Mouse (Mus musculus): ENCODE data around the gene Zfp523. TPM values are rescaled to one million over a fixed set of nuclear protein-coding genes. Genes with fewer than 3 reads are reported as not detected.

Zfp523 gene
- 4.6 TPM for polyA plus RNA-seq (2017; shearing (Covaris generic))

DNA sequence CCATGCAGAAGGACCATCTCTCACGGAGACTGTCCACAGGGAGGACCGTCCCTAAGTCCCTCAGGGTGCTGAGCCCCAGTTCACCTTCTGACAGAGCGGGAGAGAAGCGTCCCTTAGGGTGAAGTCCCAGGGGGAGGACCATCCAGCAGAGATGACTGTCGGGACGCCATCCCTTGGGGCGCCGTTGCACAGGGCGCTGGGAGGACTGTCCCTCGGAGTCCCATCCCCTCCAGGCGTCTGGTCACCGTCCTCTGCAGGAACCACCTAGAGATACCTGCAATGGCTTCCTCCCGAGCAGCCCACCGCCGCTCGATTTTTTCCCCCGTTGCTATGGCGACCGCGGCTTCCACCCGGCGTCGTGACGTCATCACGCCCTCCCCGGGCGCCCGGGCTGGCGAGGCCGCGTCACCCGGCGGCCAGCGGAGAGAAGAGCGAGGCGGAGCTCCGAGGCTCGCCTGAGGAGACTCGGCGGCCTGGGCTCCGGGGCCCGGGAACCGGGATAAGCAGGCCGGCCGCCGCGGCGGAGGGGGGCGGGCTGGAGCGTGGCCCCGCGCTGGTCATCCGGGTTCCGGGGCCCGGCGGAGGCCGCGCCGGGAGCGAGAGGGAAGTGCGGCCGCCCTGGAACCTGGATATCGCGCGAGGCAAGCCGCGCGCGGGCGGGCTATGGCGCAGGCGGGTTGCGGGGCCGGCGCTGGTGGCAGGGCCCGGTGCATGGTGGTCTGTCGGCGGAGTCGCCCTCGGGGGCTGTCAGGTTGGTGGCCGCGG lies at the start of gene Zfp523:
TSS of gene Zfp523 (plus strand) at position 355 of the 765 bp plus-strand sequence.

DNA sequence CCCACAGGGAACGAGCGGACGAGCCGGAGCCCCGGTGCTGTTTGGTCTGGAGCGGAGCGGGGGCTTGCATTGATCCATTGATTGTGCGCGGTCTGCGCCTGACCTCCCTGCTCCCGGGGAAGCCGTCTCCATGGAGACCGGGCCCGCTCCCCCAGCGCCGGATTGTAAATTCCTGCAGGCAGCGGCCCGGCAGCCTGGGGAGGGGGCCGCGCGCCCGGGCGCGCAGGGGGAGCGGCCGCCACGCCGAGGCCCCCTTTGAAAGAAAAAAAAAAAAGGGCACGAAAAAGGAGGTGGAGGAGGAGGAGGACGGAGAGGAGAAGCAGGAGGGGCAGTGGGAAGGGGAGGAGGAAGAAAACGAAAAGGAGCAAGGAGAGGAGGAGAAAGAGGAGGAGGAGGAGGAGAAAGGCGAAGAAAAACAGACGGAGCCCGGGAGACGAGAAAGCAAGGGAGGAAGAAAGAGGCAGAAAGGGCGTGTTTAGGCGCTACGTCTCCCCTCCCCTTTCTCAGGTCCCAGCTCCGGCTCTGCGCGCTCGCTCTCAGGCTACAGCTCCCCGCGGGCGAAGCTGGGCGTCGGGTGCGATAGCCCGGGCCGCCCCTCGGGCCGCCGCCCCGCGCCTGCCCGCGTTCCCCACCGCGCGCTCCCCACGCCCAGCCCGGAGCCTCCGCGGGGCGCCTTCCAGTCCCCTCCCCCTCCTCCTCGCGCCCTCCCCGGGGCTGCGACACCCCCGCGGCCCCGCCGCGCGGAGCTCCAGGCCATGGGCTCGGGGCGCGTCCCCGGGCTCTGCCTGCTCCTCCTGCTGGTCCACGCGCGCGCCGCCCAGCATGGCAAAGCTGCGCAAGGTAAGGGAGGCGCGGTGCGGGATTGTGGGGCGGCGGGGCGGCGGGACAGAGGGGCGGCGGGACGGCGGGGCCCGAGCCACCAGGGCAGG lies 34.9 kb upstream of the Zfp523 start, which contains the start of gene Scube3:
TSS of gene Scube3 (plus strand) at position 371 of the 929 bp plus-strand sequence.

DNA sequence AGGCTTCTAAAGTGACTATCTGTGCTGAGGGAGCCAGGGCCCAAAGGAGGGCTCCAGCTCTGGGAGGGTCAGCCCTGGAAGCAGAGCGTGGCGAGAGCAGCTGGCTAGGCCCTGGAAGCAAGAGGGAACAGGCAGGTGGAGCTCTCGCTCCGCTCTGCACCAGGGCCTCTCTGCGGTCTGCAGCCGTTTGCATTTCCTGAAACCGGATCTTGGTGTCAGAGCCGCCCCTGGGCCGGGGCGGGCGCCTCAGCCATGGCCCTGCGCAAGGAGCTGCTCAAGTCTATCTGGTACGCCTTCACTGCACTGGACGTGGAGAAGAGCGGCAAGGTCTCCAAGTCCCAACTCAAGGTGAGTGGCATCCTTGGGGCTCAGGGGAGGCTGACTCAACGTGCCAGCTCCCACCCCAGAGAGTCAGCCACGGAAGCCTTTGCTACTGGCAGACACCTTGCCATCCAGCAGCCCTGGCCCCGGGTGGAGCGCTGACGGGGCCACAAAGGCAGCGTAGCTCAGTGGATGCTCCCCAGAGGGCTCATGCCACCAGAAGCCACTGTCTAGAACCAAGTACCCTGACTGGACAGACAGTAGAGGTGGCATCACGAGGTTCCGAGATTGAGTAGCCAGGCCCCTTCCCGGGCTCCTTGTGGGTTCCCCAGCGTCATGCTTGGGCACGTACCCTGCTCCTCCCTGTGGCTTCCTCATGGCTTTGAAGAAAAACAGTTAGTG lies 30.8 kb downstream of the Zfp523 start, which contains the start of gene Def6:
TSS of gene Def6 (plus strand) at position 188 of the 723 bp plus-strand sequence.

DNA sequence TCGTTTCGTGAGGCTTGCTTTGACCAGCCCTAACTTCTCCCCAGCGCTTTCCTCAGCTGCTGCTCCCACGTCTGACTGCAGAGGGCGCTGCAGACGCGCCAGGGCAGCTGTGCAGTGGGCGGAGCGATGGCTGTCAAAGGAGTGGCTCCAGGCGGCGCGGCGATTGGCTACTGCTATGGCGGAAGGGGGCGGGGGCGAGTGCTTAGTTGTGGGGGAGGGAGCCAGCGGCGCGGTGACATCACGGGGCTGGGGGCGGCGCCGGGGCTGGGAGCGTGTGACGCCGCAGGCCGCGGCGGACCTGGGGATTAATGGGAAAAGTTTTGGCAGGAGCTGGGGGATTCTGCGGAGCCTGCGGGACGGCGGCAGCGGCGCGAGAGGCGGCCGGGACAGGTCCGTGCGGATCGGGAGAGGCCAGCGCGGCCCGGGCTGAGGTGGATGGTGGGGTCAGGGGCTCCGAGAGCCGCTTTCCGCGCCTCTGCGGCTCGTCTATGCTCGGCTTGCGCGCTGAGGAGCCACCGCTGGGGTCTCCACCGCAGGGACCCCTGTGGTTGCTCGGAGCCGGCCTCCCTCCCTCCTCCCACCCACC lies 55.6 kb downstream of the Zfp523 start, which contains the start of gene Ppard:
TSS of gene Ppard (plus strand) at position 226 of the 586 bp plus-strand sequence.

Other genes starting within 250 kb of the Zfp523 start
- gene Tcp11, start 96.5 kb upstream of the Zfp523 start, polyA plus RNA-seq (2017; shearing (Covaris generic)), result 0.94 TPM
- not detected for gene Scube3, start 35.0 kb upstream of the Zfp523 start, polyA plus RNA-seq (2017; shearing (Covaris generic))
- 127 TPM for gene Def6, start 30.6 kb downstream of the Zfp523 start, polyA plus RNA-seq (2017; shearing (Covaris generic))
- gene Ppard, start 55.6 kb downstream of the Zfp523 start, polyA plus RNA-seq (2017; shearing (Covaris generic)), result 3.2 TPM
- 5.4 TPM for gene Fance, start 136.4 kb downstream of the Zfp523 start, polyA plus RNA-seq (2017; shearing (Covaris generic))
- 597 TPM for gene Rpl10a, start 151.3 kb downstream of the Zfp523 start, polyA plus RNA-seq (2017; shearing (Covaris generic))
- not detected for gene Tead3, start 173.7 kb downstream of the Zfp523 start, polyA plus RNA-seq (2017; shearing (Covaris generic))
- gene Tulp1, start 188.1 kb downstream of the Zfp523 start, polyA plus RNA-seq (2017; shearing (Covaris generic)), result not detected